Mouse (Mus musculus) C2C12 (cell line): ENCODE results near the gene Faiml.

Source experiments
- CTCF ChIP-seq: IDR thresholded peaks from one replicate; pipeline ENCODE4 v1.5.1; 2011; ENCODE audit not compliant: control insufficient read depth, insufficient read depth, insufficient read length
- MAX ChIP-seq: IDR thresholded peaks from one replicate; pipeline ENCODE4 v1.6.1; 2011; ENCODE audit warnings: mild to moderate bottlenecking, control low read depth
- MYOD1 ChIP-seq: IDR thresholded peaks from one replicate; pipeline ENCODE4 v1.6.1; 2011; ENCODE audit warnings: low read depth; ENCODE audit not compliant: control insufficient read depth, insufficient read length
- MYOG ChIP-seq: IDR thresholded peaks from one replicate; pipeline ENCODE4 v1.6.1; 2011; ENCODE audit not compliant: control insufficient read depth, insufficient read length; ENCODE audit errors: extremely low read depth
- USF1 ChIP-seq: IDR thresholded peaks from one replicate; pipeline ENCODE4 v1.6.1; 2011; ENCODE audit warnings: low read depth, mild to moderate bottlenecking, control low read depth, moderate library complexity

DNA sequence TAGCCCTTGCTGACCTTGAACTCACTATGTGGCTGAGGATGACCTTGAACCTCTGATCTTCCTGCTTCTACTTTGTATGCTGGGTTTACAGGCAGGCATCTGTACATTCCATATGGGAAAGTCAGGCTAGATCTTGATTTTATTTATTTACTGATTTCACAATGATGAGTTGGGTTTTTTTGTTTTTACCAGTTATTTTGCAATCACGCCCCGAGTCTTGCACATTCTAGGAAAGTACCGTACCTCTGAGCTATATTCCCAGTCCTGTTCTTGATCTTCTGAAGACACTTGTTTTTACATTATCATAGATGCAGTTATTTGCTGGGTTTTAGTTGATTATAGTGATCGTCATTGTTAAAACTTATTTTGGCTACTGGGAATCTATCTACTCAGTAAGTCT lies 11.9 kb upstream of the Faiml start:
- TF ChIP-seq USF1: no peak
- no peak for TF ChIP-seq CTCF
- no peak for TF ChIP-seq MYOD1
- no peak for TF ChIP-seq MYOG
- no peak for TF ChIP-seq MAX
